16 mouse cellular contexts compared by ENCODE assay signal in the genomic region with DNA sequence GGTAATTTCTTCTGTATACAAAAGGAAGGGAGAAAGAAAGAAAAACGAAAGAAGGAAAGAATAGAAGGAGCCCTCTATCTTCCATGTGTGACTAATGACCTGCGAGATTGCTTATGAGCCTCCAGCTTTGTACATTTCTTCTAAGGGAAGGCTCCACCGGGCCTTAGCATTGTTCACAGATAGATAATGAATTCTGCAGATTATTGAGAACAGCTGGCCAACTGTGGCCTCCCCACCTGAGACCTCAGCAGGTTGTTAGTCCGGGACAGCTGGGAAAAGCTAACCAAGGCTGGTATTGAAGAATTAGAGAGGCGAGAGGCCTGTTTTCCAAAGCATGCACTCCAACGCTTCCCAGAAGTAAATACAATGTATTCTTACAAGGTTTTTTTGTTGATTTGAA.
DNase-seq lines count a peak whose midpoint lies in the region; ATAC-seq lines count a peak whose summit lies in the region.
"Had no signal": no experiment of that assay in that cellular context is flagged by ENCODE, and none has a peak within 500 bp of the region (broad histone marks: within the 10 kb centered on the region; RNA-seq: fewer than 3 reads in every experiment).

No protein-coding gene starts in this region.

- 0 out of 2 replicates have a peak, but pooled peaks cover 3% of the 10 kb centered on the region for H3K4me1 ChIP-seq in forebrain, embryonic 14.5 days (ENCODE audit: control insufficient read depth, insufficient read depth, low read length)
- peaks cover 10% of the 10 kb centered on the region for H3K4me1 ChIP-seq in forebrain, embryonic 10.5 days
- peaks cover 3% of the 10 kb centered on the region; the same call in 1 of the 2 replicates for H3K4me1 ChIP-seq in hindbrain, embryonic 12.5 days
- no peaks in the 10 kb centered on the region for H3K4me1 ChIP-seq in midbrain, embryonic 11.5 days (ENCODE audit: control insufficient read depth, insufficient read depth, low read length)
- H3K4me1 ChIP-seq in neural tube, embryonic 14.5 days (ENCODE audit: control insufficient read depth, insufficient read depth, low read length): no peaks in the 10 kb centered on the region
- no peaks in the 10 kb centered on the region for H3K4me1 ChIP-seq in limb, embryonic 10.5 days
- H3K4me1 ChIP-seq: heart, embryonic 10.5 days; stomach, embryonic 15.5 days had no signal

- H3K9ac ChIP-seq in forebrain, embryonic 14.5 days (ENCODE audit: low read length): no peak overlapping the region
- H3K9ac ChIP-seq in hindbrain, embryonic 12.5 days: no peak overlapping the region
- H3K9ac ChIP-seq in midbrain, embryonic 11.5 days (ENCODE audit: low read length): no peak overlapping the region
- no peak overlapping the region for H3K9ac ChIP-seq in neural tube, embryonic 14.5 days (replicated peaks; ENCODE audit: low read depth, low read length)
- H3K9ac ChIP-seq: stomach, embryonic 15.5 days had no signal

- 15% methylated on average over 6 of the region's 6 CpGs for WGBS in forebrain, embryonic 14.5 days
- WGBS in forebrain, embryonic 10.5 days: 34% methylated on average over 6 of the region's 6 CpGs
- 20% methylated on average over 6 of the region's 6 CpGs for WGBS in hindbrain, embryonic 12.5 days
- 21% methylated on average over 6 of the region's 6 CpGs for WGBS in midbrain, embryonic 11.5 days
- WGBS in neural tube, embryonic 14.5 days: 16% methylated on average over 6 of the region's 6 CpGs
- 77% methylated on average over 6 of the region's 6 CpGs for WGBS in limb, embryonic 10.5 days

- H3K4me2 ChIP-seq in forebrain, embryonic 14.5 days (ENCODE audit: low read length): no peak overlapping the region
- H3K4me2 ChIP-seq in hindbrain, embryonic 12.5 days (replicated peaks): no peak overlapping the region
- no peak overlapping the region for H3K4me2 ChIP-seq in midbrain, embryonic 11.5 days
- H3K4me2 ChIP-seq in neural tube, embryonic 14.5 days (ENCODE audit: low read depth, low read length): no peak overlapping the region
- H3K4me2 ChIP-seq: stomach, embryonic 15.5 days had no signal

- no peaks in the 10 kb centered on the region for H3K36me3 ChIP-seq in forebrain, embryonic 14.5 days (ENCODE audit: control insufficient read depth, insufficient read depth, low read length)
- H3K36me3 ChIP-seq in forebrain, embryonic 10.5 days (replicated peaks): no peaks in the 10 kb centered on the region
- H3K36me3 ChIP-seq in hindbrain, embryonic 12.5 days: no peaks in the 10 kb centered on the region
- no peaks in the 10 kb centered on the region for H3K36me3 ChIP-seq in midbrain, embryonic 11.5 days (ENCODE audit: control insufficient read depth, insufficient read depth, low read length)
- H3K36me3 ChIP-seq in neural tube, embryonic 14.5 days (ENCODE audit: control insufficient read depth, insufficient read depth, low read length): no peaks in the 10 kb centered on the region
- no peaks in the 10 kb centered on the region for H3K36me3 ChIP-seq in limb, embryonic 10.5 days
- H3K36me3 ChIP-seq: heart, embryonic 10.5 days; stomach, embryonic 15.5 days had no signal

- H3K27ac ChIP-seq in forebrain, embryonic 14.5 days (ENCODE audit: low read depth, low read length): no peak overlapping the region
- no peak overlapping the region for H3K27ac ChIP-seq in forebrain, embryonic 10.5 days
- peak overlapping the region; percentile 60; the same call in 1 of the 2 replicates for H3K27ac ChIP-seq in hindbrain, embryonic 12.5 days
- H3K27ac ChIP-seq in midbrain, embryonic 11.5 days (ENCODE audit: low read depth, low read length): no peak overlapping the region
- H3K27ac ChIP-seq in neural tube, embryonic 14.5 days (ENCODE audit: low read depth, low read length): no peak overlapping the region
- no peak overlapping the region for H3K27ac ChIP-seq in limb, embryonic 10.5 days
- H3K27ac ChIP-seq: heart, embryonic 10.5 days; stomach, embryonic 15.5 days had no signal

- no peak for ATAC-seq in forebrain, embryonic 14.5 days
- ATAC-seq in hindbrain, embryonic 12.5 days (ENCODE audit: low FRiP score): peak; percentile 75
- peak; percentile 81 for ATAC-seq in midbrain, embryonic 11.5 days (ENCODE audit: low FRiP score)
- ATAC-seq in neural tube, embryonic 14.5 days (ENCODE audit: low read depth): peak; percentile 49; the same call in 1 of the 2 replicates

- peak; percentile 19 for DNase-seq in forebrain, embryonic 14.5 days (ENCODE audit: low spot score)
- DNase-seq in forebrain, embryonic 10.5 days (ENCODE audit: extremely low spot score, low spot score): no peak
- no peak for DNase-seq in midbrain, embryonic 11.5 days (ENCODE audit: low spot score, missing footprints)
- no peak for DNase-seq in limb, embryonic 10.5 days (ENCODE audit: low spot score)
- no peak for DNase-seq in layer of hippocampus, adult 11-12 months (ENCODE audit: low spot score)
- DNase-seq: adrenal gland, postnatal 10 days; cerebellum, adult 2 months; heart, postnatal 10 days; kidney, adult 9 months; layer of hippocampus, postnatal 36 days; lung, adult 18-20 months; spleen, adult 18-20 months had no signal

- H3K4me3 ChIP-seq in forebrain, embryonic 14.5 days (ENCODE audit: low read depth, low read length): no peak overlapping the region
- no peak overlapping the region for H3K4me3 ChIP-seq in forebrain, embryonic 10.5 days
- no peak overlapping the region for H3K4me3 ChIP-seq in hindbrain, embryonic 12.5 days
- no peak overlapping the region for H3K4me3 ChIP-seq in midbrain, embryonic 11.5 days (ENCODE audit: low read depth, low read length)
- no peak overlapping the region for H3K4me3 ChIP-seq in neural tube, embryonic 14.5 days (ENCODE audit: low read depth, low read length)
- no peak overlapping the region for H3K4me3 ChIP-seq in limb, embryonic 10.5 days
- H3K4me3 ChIP-seq: heart, embryonic 10.5 days; stomach, embryonic 15.5 days had no signal

- H3K9me3 ChIP-seq in forebrain, embryonic 14.5 days (replicated peaks; ENCODE audit: control insufficient read depth, low read length): no peaks in the 10 kb centered on the region
- no peaks in the 10 kb centered on the region for H3K9me3 ChIP-seq in forebrain, embryonic 10.5 days
- H3K9me3 ChIP-seq in hindbrain, embryonic 12.5 days (replicated peaks): no peaks in the 10 kb centered on the region
- no peaks in the 10 kb centered on the region for H3K9me3 ChIP-seq in midbrain, embryonic 11.5 days (ENCODE audit: control insufficient read depth, low read length)
- H3K9me3 ChIP-seq in neural tube, embryonic 14.5 days (ENCODE audit: control insufficient read depth, low read length): no peaks in the 10 kb centered on the region
- no peaks in the 10 kb centered on the region for H3K9me3 ChIP-seq in limb, embryonic 10.5 days (replicated peaks)
- H3K9me3 ChIP-seq: heart, embryonic 10.5 days; stomach, embryonic 15.5 days had no signal

- H3K27me3 ChIP-seq in forebrain, embryonic 14.5 days (replicated peaks; ENCODE audit: control insufficient read depth, insufficient read depth, low read length): no peaks in the 10 kb centered on the region
- no peaks in the 10 kb centered on the region for H3K27me3 ChIP-seq in forebrain, embryonic 10.5 days (ENCODE audit: poor library complexity, severe bottlenecking)
- no peaks in the 10 kb centered on the region for H3K27me3 ChIP-seq in hindbrain, embryonic 12.5 days
- no peaks in the 10 kb centered on the region for H3K27me3 ChIP-seq in midbrain, embryonic 11.5 days (ENCODE audit: control insufficient read depth, insufficient read depth, low read length)
- H3K27me3 ChIP-seq in neural tube, embryonic 14.5 days (ENCODE audit: control insufficient read depth, insufficient read depth, low read length): no peaks in the 10 kb centered on the region
- H3K27me3 ChIP-seq in limb, embryonic 10.5 days (ENCODE audit: low read depth, poor library complexity, severe bottlenecking): no peaks in the 10 kb centered on the region
- H3K27me3 ChIP-seq: stomach, embryonic 15.5 days had no signal
